Mouse (Mus musculus): ENCODE measurements at regions not wholly inside any gene's neighbourhood (a gene's known extent, or its start where the extent isn't known, plus 50 kb on each side); places are given as distances from the start of the nearest gene placed in this dataset.

GRCm38 (mm10) chr9:116366193-116366592, 191.0 kb upstream of the Tgfbr2 start:
- Histone ChIP-seq H3K27me3 (replicated peaks; ENCODE audit: control insufficient read depth, insufficient read depth, low read length) (no peaks in the 10 kb centered on the region), H3K4me2 (ENCODE audit: low read length) (no peak overlapping the region), H3K9me3 (replicated peaks; ENCODE audit: control insufficient read depth, low read length) (0 out of 2 replicates have a peak, but pooled peaks cover 2% of the 10 kb centered on the region), H3K9ac (ENCODE audit: low read length) (no peak overlapping the region), H3K27ac (ENCODE audit: low read depth, low read length) (no peak overlapping the region), H3K4me3 (ENCODE audit: low read depth, low read length) (no peak overlapping the region), H3K36me3 (ENCODE audit: control insufficient read depth, insufficient read depth, low read length) (no peaks in the 10 kb centered on the region), H3K4me1 (ENCODE audit: control insufficient read depth, insufficient read depth, low read length) (no peaks in the 10 kb centered on the region)
- ATAC-seq (no peak), DNase-seq (ENCODE audit: low spot score) (no peak)
- 85% methylated on average over 9 of the region's 9 CpGs for WGBS

GRCm38 (mm10) chr9:116365701-116366100, 190.5 kb upstream of the Tgfbr2 start:
- 77% methylated on average over 3 of the region's 3 CpGs for WGBS
- ATAC-seq (no peak), DNase-seq (ENCODE audit: low spot score) (no peak)
- no peaks in the 10 kb centered on the region for H3K27me3 ChIP-seq (replicated peaks; ENCODE audit: control insufficient read depth, insufficient read depth, low read length)
- no peak overlapping the region for H3K4me2 ChIP-seq (ENCODE audit: low read length)
- no peak overlapping the region for H3K4me3 ChIP-seq (ENCODE audit: low read depth, low read length)
- H3K9me3 ChIP-seq (replicated peaks; ENCODE audit: control insufficient read depth, low read length) = 0 out of 2 replicates have a peak, but pooled peaks cover 2% of the 10 kb centered on the region
- H3K27ac ChIP-seq (ENCODE audit: low read depth, low read length) = no peak overlapping the region
- no peaks in the 10 kb centered on the region for H3K4me1 ChIP-seq (ENCODE audit: control insufficient read depth, insufficient read depth, low read length)
- H3K9ac ChIP-seq (ENCODE audit: low read length) = no peak overlapping the region
- no peaks in the 10 kb centered on the region for H3K36me3 ChIP-seq (ENCODE audit: control insufficient read depth, insufficient read depth, low read length)

- no peak for ATAC-seq
- 82% methylated on average over 12 of the region's 12 CpGs for WGBS
- DNase-seq (ENCODE audit: low spot score) = no peak
- Histone ChIP-seq H3K27ac (ENCODE audit: low read depth, low read length) (no peak overlapping the region), H3K4me3 (ENCODE audit: low read depth, low read length) (no peak overlapping the region), H3K9ac (ENCODE audit: low read length) (no peak overlapping the region), H3K36me3 (ENCODE audit: control insufficient read depth, insufficient read depth, low read length) (no peaks in the 10 kb centered on the region), H3K4me1 (ENCODE audit: control insufficient read depth, insufficient read depth, low read length) (no peaks in the 10 kb centered on the region), H3K4me2 (ENCODE audit: low read length) (no peak overlapping the region), H3K9me3 (replicated peaks; ENCODE audit: control insufficient read depth, low read length) (0 out of 2 replicates have a peak, but pooled peaks cover 2% of the 10 kb centered on the region), H3K27me3 (replicated peaks; ENCODE audit: control insufficient read depth, insufficient read depth, low read length) (no peaks in the 10 kb centered on the region)
Observed at GRCm38 (mm10) chr9:116365016-116365685, 190.0 kb upstream of the Tgfbr2 start.

- Histone ChIP-seq H3K4me3 (ENCODE audit: low read depth, low read length) (no peak overlapping the region), H3K9ac (ENCODE audit: low read length) (no peak overlapping the region), H3K4me2 (ENCODE audit: low read length) (no peak overlapping the region), H3K36me3 (ENCODE audit: control insufficient read depth, insufficient read depth, low read length) (no peaks in the 10 kb centered on the region), H3K27ac (ENCODE audit: low read depth, low read length) (no peak overlapping the region), H3K9me3 (replicated peaks; ENCODE audit: control insufficient read depth, low read length) (0 out of 2 replicates have a peak, but pooled peaks cover 2% of the 10 kb centered on the region), H3K4me1 (ENCODE audit: control insufficient read depth, insufficient read depth, low read length) (no peaks in the 10 kb centered on the region), H3K27me3 (replicated peaks; ENCODE audit: control insufficient read depth, insufficient read depth, low read length) (no peaks in the 10 kb centered on the region)
- ATAC-seq (no peak), DNase-seq (ENCODE audit: low spot score) (no peak)
- 87% methylated on average over 3 of the region's 3 CpGs for WGBS
Observed at GRCm38 (mm10) chr9:116361092-116361491, 185.9 kb upstream of the Tgfbr2 start.

GRCm38 (mm10) chr9:116354056-116354732, 179.0 kb upstream of the Tgfbr2 start:
- ATAC-seq (no peak), DNase-seq (ENCODE audit: low spot score) (no peak)
- no peaks in the 10 kb centered on the region for H3K36me3 ChIP-seq (ENCODE audit: control insufficient read depth, insufficient read depth, low read length)
- no peak overlapping the region for H3K4me2 ChIP-seq (ENCODE audit: low read length)
- no peaks in the 10 kb centered on the region for H3K9me3 ChIP-seq (replicated peaks; ENCODE audit: control insufficient read depth, low read length)
- no peak overlapping the region for H3K4me3 ChIP-seq (ENCODE audit: low read depth, low read length)
- H3K9ac ChIP-seq (ENCODE audit: low read length) = no peak overlapping the region
- H3K27me3 ChIP-seq (replicated peaks; ENCODE audit: control insufficient read depth, insufficient read depth, low read length) = no peaks in the 10 kb centered on the region
- H3K4me1 ChIP-seq (ENCODE audit: control insufficient read depth, insufficient read depth, low read length) = no peaks in the 10 kb centered on the region
- 83% methylated on average over 7 of the region's 7 CpGs for WGBS
- H3K27ac ChIP-seq (ENCODE audit: low read depth, low read length) = no peak overlapping the region

- DNase-seq (ENCODE audit: low spot score) = no peak
- no peak for ATAC-seq
- Histone ChIP-seq H3K9ac (ENCODE audit: low read length) (no peak overlapping the region), H3K4me1 (ENCODE audit: control insufficient read depth, insufficient read depth, low read length) (no peaks in the 10 kb centered on the region), H3K27ac (ENCODE audit: low read depth, low read length) (no peak overlapping the region), H3K36me3 (ENCODE audit: control insufficient read depth, insufficient read depth, low read length) (no peaks in the 10 kb centered on the region), H3K27me3 (replicated peaks; ENCODE audit: control insufficient read depth, insufficient read depth, low read length) (no peaks in the 10 kb centered on the region), H3K4me3 (ENCODE audit: low read depth, low read length) (no peak overlapping the region), H3K9me3 (replicated peaks; ENCODE audit: control insufficient read depth, low read length) (no peaks in the 10 kb centered on the region), H3K4me2 (ENCODE audit: low read length) (no peak overlapping the region)
- 77% methylated on average over 4 of the region's 4 CpGs for WGBS
Observed at GRCm38 (mm10) chr9:116352801-116353494, 177.8 kb upstream of the Tgfbr2 start.

- ATAC-seq (peak; percentile 58; the same call in 1 of the 2 replicates), DNase-seq (ENCODE audit: low spot score) (peak; percentile 52)
- H3K36me3 ChIP-seq (ENCODE audit: control insufficient read depth, insufficient read depth, low read length) = no peaks in the 10 kb centered on the region
- no peak overlapping the region for H3K27ac ChIP-seq (ENCODE audit: low read depth, low read length)
- H3K4me2 ChIP-seq (ENCODE audit: low read length) = no peak overlapping the region
- H3K4me3 ChIP-seq (ENCODE audit: low read depth, low read length) = no peak overlapping the region
- no peaks in the 10 kb centered on the region for H3K9me3 ChIP-seq (replicated peaks; ENCODE audit: control insufficient read depth, low read length)
- H3K9ac ChIP-seq (ENCODE audit: low read length) = no peak overlapping the region
- 72% methylated on average over 10 of the region's 10 CpGs for WGBS
- no peaks in the 10 kb centered on the region for H3K4me1 ChIP-seq (ENCODE audit: control insufficient read depth, insufficient read depth, low read length)
- H3K27me3 ChIP-seq (replicated peaks; ENCODE audit: control insufficient read depth, insufficient read depth, low read length) = no peaks in the 10 kb centered on the region
Observed at GRCm38 (mm10) chr9:116350804-116351547, 175.8 kb upstream of the Tgfbr2 start.

- Histone ChIP-seq H3K4me3 (ENCODE audit: low read depth, low read length) (no peak overlapping the region), H3K27me3 (replicated peaks; ENCODE audit: control insufficient read depth, insufficient read depth, low read length) (no peaks in the 10 kb centered on the region), H3K4me2 (ENCODE audit: low read length) (no peak overlapping the region), H3K27ac (ENCODE audit: low read depth, low read length) (no peak overlapping the region), H3K4me1 (ENCODE audit: control insufficient read depth, insufficient read depth, low read length) (no peaks in the 10 kb centered on the region), H3K36me3 (ENCODE audit: control insufficient read depth, insufficient read depth, low read length) (no peaks in the 10 kb centered on the region), H3K9me3 (replicated peaks; ENCODE audit: control insufficient read depth, low read length) (no peaks in the 10 kb centered on the region), H3K9ac (ENCODE audit: low read length) (no peak overlapping the region)
- WGBS = 95% methylated on average over 8 of the region's 8 CpGs
- no peak for ATAC-seq
- no peak for DNase-seq (ENCODE audit: low spot score)
Observed at GRCm38 (mm10) chr9:116347021-116347420, 171.9 kb upstream of the Tgfbr2 start.
